Mouse (Mus musculus) activated CD4-positive, CD25-positive, alpha-beta regulatory T cell, adult 9 weeks (primary cell): ENCODE data around the gene Kansl1l. TPM values are rescaled to one million over a fixed set of nuclear protein-coding genes. Genes with fewer than 3 reads are reported as not detected.

ENCODE experiments used
- polyA plus RNA-seq: library from polyadenylated mRNA; unstranded; fragments of 100-300 nt; shearing (Covaris generic); gene quantifications from one replicate; pipeline ENCODE4 v1.2.1, GENCODE M21; 2017

Gene Kansl1l
- 8.8 TPM for polyA plus RNA-seq

GRCm38 (mm10) chr1:66817453-66817839, at the start of gene Kansl1l:
Kansl1l (minus strand) TSS chr1:66817562.

GRCm38 (mm10) chr1:66862712-66863511, 45.5 kb upstream of the Kansl1l start, which contains the start of gene Acadl:
Acadl (minus strand) TSS chr1:66863277.

GRCm38 (mm10) chr1:66700693-66701575, 116.4 kb downstream of the Kansl1l start, which contains the start of gene Rpe:
Rpe (plus strand) TSS chr1:66700831.

Other genes with a start within 250 kb of the Kansl1l start
- gene Rpe, start 116.7 kb downstream of the Kansl1l start, polyA plus RNA-seq, result 62.6 TPM
- 39.9 TPM for gene Acadl, start 45.7 kb upstream of the Kansl1l start, polyA plus RNA-seq
- not detected for gene Myl1, start 127.8 kb upstream of the Kansl1l start, polyA plus RNA-seq
- gene Lancl1, start 221.3 kb upstream of the Kansl1l start, polyA plus RNA-seq, result 61.4 TPM